Mouse (Mus musculus): ENCODE results near the gene Eef2kmt. TPM values are rescaled to one million over a fixed set of nuclear protein-coding genes. Genes with fewer than 3 reads are reported as not detected.

Gene Eef2kmt
- total RNA-seq, 1 experiment from 2014 or later, result 28.6 TPM

DNA sequence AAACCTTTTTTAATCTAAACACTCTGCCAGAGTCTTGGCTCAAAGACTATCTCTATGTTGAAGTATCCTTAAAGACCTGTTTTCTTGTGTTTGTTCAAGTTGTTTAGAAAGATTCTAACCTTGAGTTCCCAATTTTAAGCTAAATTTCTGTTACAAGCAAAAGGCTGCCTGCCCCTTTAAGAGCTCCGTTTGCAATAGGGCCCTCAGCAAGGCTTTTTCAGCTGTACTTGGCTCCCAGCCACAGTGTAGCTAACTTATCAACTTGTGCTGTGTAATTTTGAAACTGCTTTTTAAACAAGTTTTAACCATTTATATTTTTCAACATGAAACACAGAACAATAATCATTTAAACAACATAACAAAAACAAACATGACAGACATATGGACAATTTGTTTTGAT lies 29.2 kb downstream of the Eef2kmt start:
- peak; percentile 33 for DNase-seq

DNA sequence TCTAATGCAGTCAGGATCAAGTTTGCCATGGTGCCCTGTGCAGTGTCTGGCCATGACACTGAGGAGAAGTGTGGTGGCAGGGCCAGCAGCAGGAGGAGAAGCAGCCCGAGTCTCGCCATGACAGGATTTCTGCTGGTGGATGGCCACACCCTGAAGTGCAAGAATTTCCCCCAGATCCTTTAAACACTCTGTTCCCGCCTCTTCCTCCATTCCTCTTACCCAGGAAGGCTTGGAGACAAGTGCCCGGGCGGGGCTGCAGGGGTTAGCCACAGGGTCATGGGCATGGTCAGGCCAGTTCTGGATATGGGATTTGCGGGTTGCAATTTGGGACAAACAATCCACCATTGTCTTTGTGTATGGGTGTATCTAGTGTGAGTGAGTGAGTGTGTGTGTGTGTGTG lies 33.6 kb downstream of the Eef2kmt start, which contains the start of gene AU021092:
AU021092 (minus strand) TSS at position 160 of the 400 bp plus-strand sequence.
- DNase-seq, result peak; percentile 31

DNA sequence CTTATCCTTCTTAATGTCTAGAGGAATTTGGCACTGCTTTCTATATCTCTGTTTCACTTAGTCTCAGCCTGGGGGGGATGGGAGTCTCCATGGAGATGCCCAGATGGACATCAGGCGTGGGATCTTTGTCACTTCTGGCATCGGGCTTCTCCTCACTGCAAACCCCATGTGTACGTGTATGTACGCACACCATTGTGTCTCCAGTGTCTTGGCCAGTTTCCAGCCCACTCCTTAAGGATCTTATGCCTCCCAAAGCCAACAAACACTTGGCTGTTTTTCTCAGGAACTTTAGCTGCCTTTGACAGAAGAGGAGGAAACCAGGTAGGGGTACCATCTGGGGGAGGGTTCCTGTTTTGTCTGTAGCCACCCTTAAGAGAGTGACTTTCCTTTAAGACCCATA lies 34.4 kb downstream of the Eef2kmt start:
- no peak for DNase-seq

DNA sequence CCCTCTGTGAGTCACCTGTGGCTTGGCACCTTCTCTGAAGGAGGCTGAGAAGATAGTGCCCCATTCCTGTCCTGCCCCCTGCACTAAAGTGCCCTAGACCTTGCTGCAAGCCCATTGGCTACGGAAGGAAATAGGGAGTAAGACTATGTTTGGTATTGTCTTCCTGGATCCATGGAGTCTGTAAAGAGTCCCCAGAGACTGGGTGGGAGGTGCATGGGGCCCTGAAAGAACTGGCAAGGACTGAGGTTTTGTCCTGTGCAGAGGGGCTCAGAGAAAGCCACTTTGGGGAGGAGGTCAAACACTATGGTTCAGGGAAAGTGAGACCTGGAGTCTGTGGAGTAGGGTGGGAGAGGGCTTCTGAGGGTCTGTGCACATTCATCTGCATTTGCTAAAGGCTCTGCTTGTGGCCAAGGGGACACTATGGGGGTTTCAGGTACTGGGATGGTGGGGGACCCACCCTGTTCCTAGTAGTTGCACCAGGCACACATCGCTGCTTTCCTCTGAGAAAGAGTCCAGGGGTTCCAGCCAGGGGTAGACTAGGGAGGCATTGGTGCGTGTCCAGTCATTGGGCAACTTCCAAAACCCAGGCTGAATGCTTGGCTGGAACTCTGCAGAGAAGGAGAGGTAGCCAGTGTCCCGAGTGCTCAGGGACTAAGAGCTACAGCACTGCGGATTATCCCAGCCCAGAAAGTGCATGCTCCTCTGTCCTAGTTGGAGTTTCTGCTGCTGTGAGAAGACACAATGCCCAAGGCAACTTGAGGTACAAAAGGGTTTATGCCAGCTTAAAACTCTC lies 38.2 kb downstream of the Eef2kmt start:
- no peak for DNase-seq

DNA sequence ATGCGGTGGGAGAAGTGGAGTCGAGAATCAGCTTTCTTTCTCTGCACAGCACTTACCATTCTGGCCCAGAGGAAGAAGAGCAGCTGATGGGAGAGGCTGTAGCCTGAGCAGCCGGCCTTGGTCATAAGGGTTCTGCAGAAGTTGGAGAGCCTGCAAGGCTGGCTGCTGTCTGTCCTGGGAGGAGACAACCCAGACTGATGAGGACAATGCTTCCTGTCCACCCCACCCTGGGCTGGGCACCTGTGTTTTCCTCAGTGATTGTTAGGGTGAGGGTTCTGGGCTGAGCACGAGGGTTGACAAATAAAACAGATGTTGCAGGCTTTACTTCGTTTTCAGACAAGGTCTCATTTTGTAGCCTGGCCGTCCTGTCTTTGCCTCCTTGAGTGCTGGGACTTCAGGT lies 39.1 kb downstream of the Eef2kmt start:
- DNase-seq, result no peak

DNA sequence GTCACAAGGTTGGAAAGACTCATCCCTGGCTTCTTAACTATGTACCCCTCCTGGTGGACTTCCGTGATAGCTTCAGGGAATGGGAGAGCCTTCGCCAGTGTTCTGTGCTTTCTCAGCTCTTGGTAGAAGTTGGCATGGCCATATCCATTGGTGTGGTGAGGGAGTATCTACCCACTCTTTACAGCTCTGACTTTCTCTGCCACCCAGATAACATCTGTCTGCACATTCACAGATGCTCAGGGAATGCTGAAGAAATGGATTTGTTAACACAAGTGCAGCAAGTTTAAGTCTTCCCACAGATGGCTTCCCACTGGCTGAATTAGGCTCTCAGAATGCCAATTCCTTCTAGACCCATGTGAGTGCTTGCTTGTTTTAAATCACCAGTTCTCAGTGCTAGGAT lies 41.7 kb downstream of the Eef2kmt start:
- no peak for DNase-seq

DNA sequence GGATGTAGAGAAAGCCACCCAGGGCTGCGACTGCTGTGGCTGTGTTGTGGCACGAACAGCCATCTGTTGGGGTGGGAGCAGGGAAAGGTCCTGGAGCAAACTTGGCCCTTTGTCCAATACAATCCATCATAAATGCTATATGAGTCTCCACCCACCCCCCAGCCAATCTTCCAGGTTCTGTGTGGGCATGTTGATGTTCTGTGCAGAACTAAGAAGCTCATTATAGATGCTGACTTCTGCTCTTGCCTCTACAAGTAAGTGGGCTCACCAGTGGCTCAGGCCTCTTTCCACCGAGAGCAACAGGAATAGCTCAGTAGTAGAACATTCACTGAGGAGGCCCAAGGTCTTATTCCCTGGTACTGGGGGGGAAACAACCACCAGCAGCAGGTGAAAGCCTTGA lies 43.6 kb downstream of the Eef2kmt start:
- DNase-seq, result no peak

DNA sequence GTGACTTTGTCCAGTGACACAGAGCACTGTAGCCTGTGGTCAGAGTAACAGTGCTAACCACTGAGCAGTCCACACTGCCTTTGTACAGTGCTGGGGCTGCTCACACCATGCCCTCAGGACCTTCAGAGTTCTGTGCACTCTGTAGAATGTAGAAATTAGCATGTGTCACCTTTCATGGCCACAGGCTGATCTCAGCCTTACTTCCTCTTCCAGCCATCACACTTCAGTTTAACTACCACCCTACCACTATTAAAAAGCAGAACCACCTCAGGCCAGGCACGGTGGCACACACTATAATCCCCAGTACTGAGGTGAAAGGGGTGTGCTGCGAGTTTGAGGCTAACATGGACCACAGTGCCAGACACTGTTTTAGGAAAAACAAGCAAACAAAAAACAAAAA lies 45.4 kb downstream of the Eef2kmt start:
- no peak for DNase-seq

DNA sequence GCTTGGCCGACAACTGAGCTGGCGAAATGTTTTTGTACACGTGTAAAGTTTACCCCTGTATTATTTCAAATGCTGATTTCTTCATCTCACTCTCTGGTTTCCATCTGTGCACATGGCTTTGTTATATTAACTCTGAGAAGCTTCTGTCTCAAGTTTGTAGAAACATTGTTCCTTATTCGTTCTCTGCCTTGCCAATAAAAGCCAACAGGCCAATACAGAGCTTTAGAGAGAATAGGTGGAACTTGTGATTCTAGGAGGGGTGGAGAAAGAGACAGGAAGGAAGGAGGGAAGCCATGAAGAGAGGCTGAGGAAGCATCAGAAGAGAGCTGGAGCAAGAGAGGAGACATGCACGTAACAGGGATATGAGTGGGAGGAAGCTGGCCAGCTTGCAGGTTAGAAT lies 49.7 kb downstream of the Eef2kmt start:
- DNase-seq, result no peak

DNA sequence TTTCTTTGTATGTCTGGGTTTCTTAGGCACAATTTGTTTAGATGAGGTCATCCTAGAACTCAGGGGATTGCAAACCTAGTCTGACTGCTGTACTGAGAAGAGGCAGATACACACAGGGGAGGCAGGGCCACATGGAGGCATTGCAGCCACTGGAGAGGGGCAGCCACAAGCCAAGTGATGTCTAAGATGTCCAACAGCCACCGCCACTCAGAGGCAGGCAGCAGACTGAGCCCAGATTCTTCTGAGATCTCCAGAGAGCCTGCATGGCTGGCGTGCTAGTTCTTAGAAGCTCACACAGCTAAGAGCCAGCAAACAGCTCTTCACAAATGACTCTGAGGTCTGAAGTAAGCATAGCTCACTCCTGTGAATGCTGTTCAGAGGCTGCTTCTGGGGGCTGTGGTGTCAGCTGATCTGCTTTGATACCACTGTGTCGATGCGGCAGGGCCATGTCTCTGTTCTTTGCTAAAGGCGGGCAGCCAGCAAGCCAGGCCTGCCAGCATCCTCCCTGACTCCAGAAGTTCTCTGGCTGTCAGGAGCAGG lies 50.3 kb downstream of the Eef2kmt start:
- DNase-seq, result no peak

DNA sequence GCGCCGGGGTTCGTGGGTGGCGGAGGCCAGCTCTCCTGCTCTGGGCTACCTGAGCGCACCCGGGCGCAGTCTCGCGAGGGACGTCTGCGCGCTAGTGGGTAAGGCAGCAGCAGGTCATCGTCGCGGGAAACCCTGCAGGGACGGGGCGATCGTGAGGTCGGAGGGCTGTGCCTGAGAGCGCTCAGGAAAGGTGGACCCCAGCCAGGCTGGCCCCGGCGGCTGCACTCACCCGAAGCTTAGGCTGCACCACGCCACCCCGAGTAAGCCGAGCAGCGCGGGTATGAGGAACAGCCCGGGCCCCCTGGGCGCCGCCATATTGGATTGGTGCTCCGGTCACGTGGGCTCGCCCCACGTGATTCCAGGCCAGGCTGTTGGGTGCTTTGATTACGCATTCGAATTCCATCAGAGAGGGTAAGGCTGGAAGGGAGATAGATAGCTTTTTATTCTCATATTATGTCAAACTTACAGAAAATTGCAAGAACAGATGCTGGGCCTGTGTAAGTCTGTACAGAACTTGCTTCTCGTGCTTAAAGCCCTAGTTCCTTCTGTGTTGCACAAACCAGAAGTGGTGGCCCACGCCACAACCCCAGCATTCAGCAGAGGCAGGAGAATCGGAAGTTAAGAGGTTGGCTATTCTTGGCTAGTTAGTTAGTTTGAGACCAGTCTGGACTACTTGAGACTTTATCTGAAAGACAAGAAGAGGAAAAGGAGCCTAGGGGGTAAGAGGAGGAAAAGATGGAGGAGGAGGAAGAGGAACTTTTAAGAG lies 51.9 kb downstream of the Eef2kmt start, which contains the start of gene Nagpa:
Nagpa (minus strand) TSS at position 345 of the 766 bp plus-strand sequence.
- DNase-seq, result peak; percentile 90

DNA sequence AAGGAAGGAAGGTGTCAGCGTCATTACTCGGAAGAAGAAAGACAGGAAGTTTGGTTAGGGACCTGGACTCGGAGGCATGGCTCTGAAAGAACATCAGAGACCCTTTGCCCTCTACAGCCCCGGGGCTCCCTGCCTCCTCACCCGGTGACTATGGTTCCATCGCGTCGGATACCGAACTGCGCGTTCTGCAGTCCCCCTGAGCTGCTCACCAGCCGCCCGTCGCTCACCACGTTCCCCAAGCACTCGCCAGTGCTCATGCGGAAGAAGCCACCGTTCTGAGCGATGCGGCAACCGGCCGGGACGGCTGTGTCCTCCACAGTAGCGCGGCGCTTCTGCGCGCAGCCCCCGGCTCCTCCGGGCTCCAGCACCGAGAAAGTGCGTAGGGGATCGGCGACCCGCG lies 52.6 kb downstream of the Eef2kmt start:
- DNase-seq, result peak; percentile 33

DNA sequence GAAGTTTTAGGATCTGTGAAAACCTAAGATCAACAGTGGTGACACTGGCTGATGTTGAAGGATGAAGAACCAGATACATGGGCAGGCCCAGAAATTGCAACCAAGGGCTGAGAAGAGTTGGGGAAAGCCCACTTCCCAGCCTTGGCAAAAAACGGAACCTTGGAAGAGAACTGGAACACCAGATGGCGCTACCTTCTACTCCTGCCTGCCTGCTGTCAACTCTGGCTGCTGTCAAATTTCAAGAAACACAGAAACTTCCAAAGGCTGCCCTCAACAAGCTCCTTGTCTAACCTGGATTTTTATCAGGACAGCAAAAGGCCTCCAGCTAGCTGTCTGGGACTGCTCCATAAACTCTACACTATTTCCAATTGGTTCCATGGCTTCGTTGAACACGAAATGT lies 53.1 kb downstream of the Eef2kmt start:
- DNase-seq, result peak; percentile 65

DNA sequence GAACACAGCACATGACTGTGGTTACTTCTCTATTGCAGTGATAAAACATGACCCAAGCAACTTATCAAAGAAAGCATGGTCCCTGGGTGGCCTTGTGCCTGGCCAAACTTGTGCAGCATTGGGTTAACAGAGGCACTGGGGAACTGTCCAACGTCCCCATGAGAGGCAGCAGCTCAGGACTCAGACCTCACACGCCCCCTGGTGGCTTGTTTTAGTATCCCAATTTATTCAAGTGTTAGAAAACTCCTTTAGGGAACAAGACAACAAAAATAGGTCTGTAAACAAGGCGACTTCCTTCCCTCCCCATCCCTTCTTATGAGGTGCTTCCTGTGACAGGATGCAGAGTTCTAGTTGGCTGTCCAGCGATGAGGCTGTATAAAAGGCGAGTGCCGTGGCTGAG lies 60.7 kb downstream of the Eef2kmt start:
- DNase-seq, result peak; percentile 87

Small RNAs within 50 kb of the gene (microRNA-seq; reads per million reads assigned to microRNA genes)
- 0 reads per million in 2 experiments for gene Gm23689
- gene Gm26095, result 0 reads per million in 2 experiments
- gene Mir6364, result 0 reads per million in 2 experiments

Other genes starting within 250 kb of the Eef2kmt start
- not detected in 2 replicates for gene Smim22, start 248.7 kb downstream of the Eef2kmt start, total RNA-seq (2021)
- gene Rogdi, start 242.4 kb downstream of the Eef2kmt start, total RNA-seq (2021), result 32.0 and 37.3 TPM in 2 replicates
- 86.6 and 89.9 TPM in 2 replicates for gene Glyr1, start 206.1 kb downstream of the Eef2kmt start, total RNA-seq (2021)
- gene Ubn1, start 205.9 kb downstream of the Eef2kmt start, total RNA-seq (2021), result 37.2 and 37.4 TPM in 2 replicates
- gene Ppl, start 123.6 kb downstream of the Eef2kmt start, total RNA-seq (2021), result 2.7 TPM in 2 replicates
- 0.07 and 0.19 TPM in 2 replicates for gene Sec14l5, start 108.9 kb downstream of the Eef2kmt start, total RNA-seq (2021)
- gene Nagpa, start 52.0 kb downstream of the Eef2kmt start, total RNA-seq (2021), result 15.9 and 23.3 TPM in 2 replicates
- gene AU021092, start 33.7 kb downstream of the Eef2kmt start, total RNA-seq (2021), result 18.3 and 20.2 TPM in 2 replicates
- 29.5 and 32.8 TPM in 2 replicates for gene Alg1, start 22.4 kb downstream of the Eef2kmt start, total RNA-seq (2021)

All from adrenal gland, postnatal 14 days (tissue).